Mouse (Mus musculus) retina, postnatal 7 days (tissue): ENCODE results near the gene Porcn.
A peak's percentile ranks its signal among the peaks of the same experiment; 100 is the strongest.

ENCODE experiments used
- DNase-seq: peaks from one replicate; pipeline ENCODE4 v3.0.0-alpha.2; 2012; ENCODE audit warnings: low read depth, low spot score

Porcn gene

GRCm38 (mm10) chrX:8206694-8207197 is 421 bp upstream of the Porcn start:
- DNase-seq: no peak

GRCm38 (mm10) chrX:8205551-8205950 is 774 bp downstream of the Porcn start:
- DNase-seq: no peak

GRCm38 (mm10) chrX:8205088-8205487 is 1.2 kb downstream of the Porcn start:
- no peak for DNase-seq

- no peak for DNase-seq
Observed at GRCm38 (mm10) chrX:8204076-8204475, 2.2 kb downstream of the Porcn start.

- no peak for DNase-seq
Observed at GRCm38 (mm10) chrX:8203105-8203504, 3.2 kb downstream of the Porcn start.

- DNase-seq: no peak
Observed at GRCm38 (mm10) chrX:8193419-8193723, 13.0 kb downstream of the Porcn start, which contains the start of gene Ebp. Gene Ebp, minus strand, starts transcription at chrX:8193512.

GRCm38 (mm10) chrX:8192640-8193418 is 13.5 kb downstream of the Porcn start:
- peak; percentile 63 for DNase-seq

GRCm38 (mm10) chrX:8192126-8192639 is 14.1 kb downstream of the Porcn start:
- DNase-seq: no peak

GRCm38 (mm10) chrX:8182871-8183540 is 23.3 kb downstream of the Porcn start:
- DNase-seq: no peak

GRCm38 (mm10) chrX:8179646-8180045 is 26.7 kb downstream of the Porcn start:
- DNase-seq: no peak

GRCm38 (mm10) chrX:8178871-8179270 is 27.5 kb downstream of the Porcn start:
- DNase-seq: no peak

- DNase-seq: peak; percentile 71
Observed at GRCm38 (mm10) chrX:8175504-8176385, 30.6 kb downstream of the Porcn start, which contains the start of gene Tbc1d25. Gene Tbc1d25, minus strand, starts transcription at chrX:8176181.

GRCm38 (mm10) chrX:8175169-8175503 is 31.2 kb downstream of the Porcn start:
- DNase-seq: no peak

GRCm38 (mm10) chrX:8167716-8168647 is 38.3 kb downstream of the Porcn start:
- no peak for DNase-seq

GRCm38 (mm10) chrX:8164471-8164870 is 41.9 kb downstream of the Porcn start:
- no peak for DNase-seq

- DNase-seq: no peak
Observed at GRCm38 (mm10) chrX:8163076-8163475, 43.2 kb downstream of the Porcn start.

- peak; percentile 78 for DNase-seq
Observed at GRCm38 (mm10) chrX:8145153-8145991, 61.0 kb downstream of the Porcn start, which contains the start of gene Rbm3. Gene Rbm3, minus strand, starts transcription at chrX:8145880.
